Mouse (Mus musculus) c-Kit-negative CD71-positive TER-119-positive erythroid progenitor cells, embryonic 14.5 days (primary cell): ENCODE data around the gene Slco3a1.

Experiments
- DNase-seq: peaks from one replicate; pipeline ENCODE4 v3.0.0-alpha.2; 2013; ENCODE audit warnings: low read depth, low spot score

The Slco3a1 gene

GRCm38 (mm10) chr7:74382286-74382685 is 172.3 kb downstream of the Slco3a1 start:
- no peak for DNase-seq

- no peak for DNase-seq
Observed at GRCm38 (mm10) chr7:74381881-74382281, 172.7 kb downstream of the Slco3a1 start.

GRCm38 (mm10) chr7:74381051-74381450 is 173.5 kb downstream of the Slco3a1 start:
- DNase-seq: no peak

- DNase-seq: no peak
Observed at GRCm38 (mm10) chr7:74377909-74378308, 176.7 kb downstream of the Slco3a1 start.

- no peak for DNase-seq
Observed at GRCm38 (mm10) chr7:74376397-74377044, 178.1 kb downstream of the Slco3a1 start.

- DNase-seq: no peak
Observed at GRCm38 (mm10) chr7:74375174-74375957, 179.2 kb downstream of the Slco3a1 start.

GRCm38 (mm10) chr7:74373056-74373455 is 181.5 kb downstream of the Slco3a1 start:
- no peak for DNase-seq

- DNase-seq: no peak
Observed at GRCm38 (mm10) chr7:74372141-74372582, 182.4 kb downstream of the Slco3a1 start.

GRCm38 (mm10) chr7:74371656-74372055 is 182.9 kb downstream of the Slco3a1 start:
- no peak for DNase-seq

GRCm38 (mm10) chr7:74371208-74371607 is 183.4 kb downstream of the Slco3a1 start:
- no peak for DNase-seq

GRCm38 (mm10) chr7:74369657-74370056 is 184.9 kb downstream of the Slco3a1 start:
- no peak for DNase-seq

GRCm38 (mm10) chr7:74368256-74368980 is 186.2 kb downstream of the Slco3a1 start:
- no peak for DNase-seq

GRCm38 (mm10) chr7:74367350-74367749 is 187.2 kb downstream of the Slco3a1 start:
- DNase-seq: no peak

- no peak for DNase-seq
Observed at GRCm38 (mm10) chr7:74365623-74366022, 189.0 kb downstream of the Slco3a1 start.

- DNase-seq: no peak
Observed at GRCm38 (mm10) chr7:74364956-74365355, 189.6 kb downstream of the Slco3a1 start.

- no peak for DNase-seq
Observed at GRCm38 (mm10) chr7:74363440-74363839, 191.1 kb downstream of the Slco3a1 start.

- DNase-seq: no peak
Observed at GRCm38 (mm10) chr7:74361677-74362076, 192.9 kb downstream of the Slco3a1 start.

- DNase-seq: no peak
Observed at GRCm38 (mm10) chr7:74357027-74357426, 197.6 kb downstream of the Slco3a1 start.

- DNase-seq: no peak
Observed at GRCm38 (mm10) chr7:74354527-74355256, 199.9 kb downstream of the Slco3a1 start.

GRCm38 (mm10) chr7:74353707-74354468 is 200.7 kb downstream of the Slco3a1 start:
- no peak for DNase-seq

- no peak for DNase-seq
Observed at GRCm38 (mm10) chr7:74353240-74353639, 201.3 kb downstream of the Slco3a1 start.
